Mouse (Mus musculus): ENCODE measurements at regions not wholly inside any gene's neighbourhood (a gene's known extent, or its start where the extent isn't known, plus 50 kb on each side); places are given as distances from the start of the nearest gene placed in this dataset.
A peak's percentile ranks its signal among the peaks of the same experiment; 100 is the strongest.

- H3K4me3 ChIP-seq (ENCODE audit: low read depth, low read length), result no peak overlapping the region
- ATAC-seq (ENCODE audit: low read depth), result no peak
- H3K36me3 ChIP-seq (ENCODE audit: control insufficient read depth, insufficient read depth, low read length), result no peaks in the 10 kb centered on the region
- no peak for DNase-seq (ENCODE audit: low spot score)
- H3K4me1 ChIP-seq (ENCODE audit: control insufficient read depth, insufficient read depth, low read length), result no peaks in the 10 kb centered on the region
- H3K4me2 ChIP-seq (ENCODE audit: low read depth, low read length), result no peak overlapping the region
- H3K27me3 ChIP-seq (replicated peaks; ENCODE audit: control insufficient read depth, insufficient read depth, low read length), result no peaks in the 10 kb centered on the region
- H3K9me3 ChIP-seq (ENCODE audit: control insufficient read depth, low read length), result no peaks in the 10 kb centered on the region
- H3K27ac ChIP-seq (replicated peaks; ENCODE audit: low read depth, low read length), result no peak overlapping the region
- WGBS, result 89% methylated on average over 3 of the region's 3 CpGs
- H3K9ac ChIP-seq (ENCODE audit: low read depth, low read length), result no peak overlapping the region
Measured at GRCm38 (mm10) chr5:85285856-85286255, 779.5 kb downstream of the Cenpc1 start.

- Histone ChIP-seq H3K27me3 (replicated peaks; ENCODE audit: control insufficient read depth, insufficient read depth, low read length) (no peaks in the 10 kb centered on the region), H3K4me2 (ENCODE audit: low read depth, low read length) (no peak overlapping the region), H3K27ac (replicated peaks; ENCODE audit: low read depth, low read length) (no peak overlapping the region), H3K4me1 (ENCODE audit: control insufficient read depth, insufficient read depth, low read length) (no peaks in the 10 kb centered on the region), H3K4me3 (ENCODE audit: low read depth, low read length) (no peak overlapping the region), H3K36me3 (ENCODE audit: control insufficient read depth, insufficient read depth, low read length) (no peaks in the 10 kb centered on the region), H3K9ac (ENCODE audit: low read depth, low read length) (no peak overlapping the region), H3K9me3 (ENCODE audit: control insufficient read depth, low read length) (no peaks in the 10 kb centered on the region)
- no peak for ATAC-seq (ENCODE audit: low read depth)
- DNase-seq (ENCODE audit: low spot score), result no peak
- 71% methylated on average over 4 of the region's 4 CpGs for WGBS
Measured at GRCm38 (mm10) chr5:85248453-85248852, 816.9 kb downstream of the Cenpc1 start.

DNA sequence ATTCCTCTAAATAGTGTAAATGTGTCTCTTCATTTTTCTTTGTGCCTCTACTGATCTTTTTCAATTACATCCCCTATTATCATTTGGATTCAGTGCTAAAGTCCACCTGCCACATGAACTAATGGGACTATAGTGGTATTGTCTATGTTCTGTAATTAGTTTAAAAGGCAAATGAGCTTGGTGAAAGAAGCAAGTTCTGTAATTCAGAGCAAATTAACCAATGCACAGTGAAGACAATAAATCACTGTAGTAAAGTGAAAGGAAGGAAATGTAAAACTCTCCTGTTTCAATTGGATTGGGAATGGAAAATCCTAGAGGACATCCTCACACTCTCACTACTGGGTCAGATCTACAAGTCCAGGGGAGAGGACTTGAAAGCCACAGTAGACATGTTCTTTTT is 823.2 kb upstream of the Epha5 start:
- Histone ChIP-seq H3K4me2 (ENCODE audit: low read depth, low read length) (no peak overlapping the region), H3K9me3 (ENCODE audit: control insufficient read depth, low read length) (no peaks in the 10 kb centered on the region), H3K27ac (replicated peaks; ENCODE audit: low read depth, low read length) (no peak overlapping the region), H3K9ac (ENCODE audit: low read depth, low read length) (no peak overlapping the region), H3K27me3 (replicated peaks; ENCODE audit: control insufficient read depth, insufficient read depth, low read length) (no peaks in the 10 kb centered on the region), H3K4me3 (ENCODE audit: low read depth, low read length) (no peak overlapping the region), H3K4me1 (ENCODE audit: control insufficient read depth, insufficient read depth, low read length) (no peaks in the 10 kb centered on the region), H3K36me3 (ENCODE audit: control insufficient read depth, insufficient read depth, low read length) (no peaks in the 10 kb centered on the region)
- ATAC-seq (ENCODE audit: low read depth), result no peak
- DNase-seq (ENCODE audit: low spot score), result no peak

- H3K27ac ChIP-seq (replicated peaks; ENCODE audit: low read depth, low read length), result no peak overlapping the region
- no peaks in the 10 kb centered on the region for H3K27me3 ChIP-seq (replicated peaks; ENCODE audit: control insufficient read depth, insufficient read depth, low read length)
- ATAC-seq (ENCODE audit: low read depth) (peak; percentile 67; the same call in 1 of the 2 replicates), DNase-seq (ENCODE audit: low spot score) (peak; percentile 15)
- H3K4me2 ChIP-seq (ENCODE audit: low read depth, low read length), result no peak overlapping the region
- H3K9ac ChIP-seq (ENCODE audit: low read depth, low read length), result no peak overlapping the region
- H3K4me1 ChIP-seq (ENCODE audit: control insufficient read depth, insufficient read depth, low read length), result no peaks in the 10 kb centered on the region
- no peaks in the 10 kb centered on the region for H3K36me3 ChIP-seq (ENCODE audit: control insufficient read depth, insufficient read depth, low read length)
- WGBS, result 77% methylated on average over 3 of the region's 3 CpGs
- H3K4me3 ChIP-seq (ENCODE audit: low read depth, low read length), result no peak overlapping the region
- H3K9me3 ChIP-seq (ENCODE audit: control insufficient read depth, low read length), result no peaks in the 10 kb centered on the region
Measured at GRCm38 (mm10) chr5:85239509-85240031, 822.4 kb upstream of the Epha5 start.

Measured in embryonic facial prominence, embryonic 14.5 days (tissue).